Mouse (Mus musculus): ENCODE measurements at regions not wholly inside any gene's neighbourhood (a gene's known extent, or its start where the extent isn't known, plus 50 kb on each side); places are given as distances from the start of the nearest gene placed in this dataset.

DNA sequence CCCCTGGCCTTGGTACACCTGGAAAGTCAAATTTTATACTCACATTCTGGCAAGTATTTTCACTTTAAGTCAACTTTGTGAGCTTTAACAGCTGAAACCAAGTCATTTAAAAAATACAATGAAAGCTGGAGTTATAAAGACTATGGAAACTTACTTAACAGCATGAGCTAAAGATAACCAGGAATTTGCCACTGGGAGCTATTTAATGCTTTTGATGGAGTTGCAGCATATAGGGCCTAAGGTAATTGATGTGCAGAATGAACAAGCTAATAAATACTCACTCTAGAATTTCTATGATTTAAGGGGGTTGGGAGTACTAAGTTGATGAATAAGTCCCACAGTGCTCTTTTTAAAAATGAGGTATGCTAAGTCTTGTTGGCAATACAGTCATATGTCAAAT, 463.5 kb upstream of the Dmac1 start:
- no peak for DNase-seq (ENCODE audit: low spot score in 2 of 2)

DNA sequence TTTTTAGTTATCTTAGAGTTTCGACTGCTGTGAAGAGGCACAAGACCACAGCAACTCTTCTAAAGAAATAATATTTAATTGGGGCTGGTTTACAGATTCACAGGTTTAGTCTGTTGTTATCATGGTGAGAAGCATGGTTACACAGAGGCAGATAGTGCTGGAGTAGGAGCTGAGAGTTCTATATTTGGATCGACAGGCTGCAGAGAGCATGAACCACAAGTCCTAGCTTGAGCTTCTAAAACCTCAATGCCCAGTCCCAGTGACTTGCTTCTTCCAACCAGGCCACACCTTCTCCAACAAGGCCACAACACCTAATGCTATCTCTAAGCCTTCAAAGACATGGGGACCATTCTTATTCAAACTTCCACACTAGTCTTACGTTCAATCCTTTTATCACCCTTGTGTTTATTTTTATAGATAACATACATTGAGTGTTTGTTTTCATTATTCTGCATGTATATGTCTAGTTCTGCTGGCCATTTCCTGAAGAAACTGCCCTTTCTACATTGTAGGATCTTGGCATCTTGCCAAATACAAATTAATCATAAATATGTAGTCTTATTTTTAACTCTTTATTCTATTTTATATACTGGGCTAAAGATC, 452.8 kb upstream of the Dmac1 start:
- no peak for DNase-seq (ENCODE audit: low spot score in 2 of 2)

DNA sequence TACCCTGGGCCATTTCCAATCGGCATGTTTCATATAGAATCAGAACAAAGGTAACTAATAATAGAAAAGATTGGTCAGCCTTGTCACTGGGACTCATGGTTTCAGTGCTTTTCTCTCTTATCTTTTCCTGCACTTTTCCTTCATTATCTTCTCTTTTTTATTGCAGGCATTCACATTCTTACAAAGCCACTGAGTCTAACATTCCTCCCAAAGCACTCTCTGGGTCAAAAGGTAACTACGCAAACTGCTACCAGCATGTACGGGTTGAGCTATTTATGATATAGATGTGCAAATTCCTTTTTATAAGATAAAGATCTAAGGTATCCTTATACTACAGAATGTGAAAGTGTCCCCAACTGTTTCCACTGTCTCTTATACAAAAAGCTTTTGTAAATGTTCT, 436.5 kb upstream of the Dmac1 start:
- no peak for DNase-seq (ENCODE audit: low spot score in 2 of 2)

DNA sequence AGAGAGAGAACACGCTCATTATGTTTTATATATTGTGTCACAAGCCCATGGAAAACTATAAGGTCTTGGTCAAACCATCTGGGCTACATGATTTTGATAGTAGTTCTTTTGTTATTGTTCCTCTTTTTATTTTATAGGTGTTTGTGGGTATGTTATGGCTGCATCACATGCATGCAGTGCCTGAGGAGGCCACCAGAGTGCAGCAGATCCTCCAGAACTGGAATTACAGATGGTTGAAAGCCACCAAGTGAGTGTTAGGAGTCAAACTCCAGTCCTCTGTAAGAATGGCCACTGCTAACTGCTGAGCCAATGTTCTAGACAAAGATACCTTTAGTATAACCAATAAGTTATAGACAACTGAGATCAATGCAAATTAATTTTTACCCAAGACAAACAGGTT, 435.9 kb upstream of the Dmac1 start:
- no peak for DNase-seq (ENCODE audit: low spot score in 2 of 2)

DNA sequence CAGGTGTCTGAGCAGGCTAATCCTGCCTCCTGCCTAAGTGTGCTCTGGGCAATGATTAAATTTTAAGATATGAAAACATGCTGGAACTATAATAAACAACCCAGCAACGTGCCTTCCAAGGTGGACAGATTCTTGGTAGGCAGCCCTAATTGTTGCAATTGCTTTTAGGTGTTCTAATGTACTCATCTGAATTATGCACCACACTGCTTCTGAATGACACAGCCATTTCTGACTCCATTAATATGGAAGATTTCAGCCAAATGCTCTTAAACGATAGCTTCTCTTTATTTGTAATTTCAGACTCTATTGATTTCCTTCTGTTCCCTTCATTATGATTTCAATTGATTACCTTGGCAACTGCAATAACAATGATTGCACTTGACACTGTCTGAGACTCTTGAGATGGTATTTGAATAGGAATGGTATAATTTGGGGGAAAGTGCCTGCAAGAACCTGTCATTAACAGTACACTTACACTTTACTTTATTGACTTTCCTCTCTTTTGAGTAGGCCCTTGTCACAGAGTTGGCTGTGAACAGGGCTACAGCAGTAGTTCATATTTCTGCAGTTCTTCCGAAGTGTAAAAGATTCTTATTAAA, 422.8 kb upstream of the Dmac1 start:
- DNase-seq (ENCODE audit: low spot score in 2 of 2), result no peak

DNA sequence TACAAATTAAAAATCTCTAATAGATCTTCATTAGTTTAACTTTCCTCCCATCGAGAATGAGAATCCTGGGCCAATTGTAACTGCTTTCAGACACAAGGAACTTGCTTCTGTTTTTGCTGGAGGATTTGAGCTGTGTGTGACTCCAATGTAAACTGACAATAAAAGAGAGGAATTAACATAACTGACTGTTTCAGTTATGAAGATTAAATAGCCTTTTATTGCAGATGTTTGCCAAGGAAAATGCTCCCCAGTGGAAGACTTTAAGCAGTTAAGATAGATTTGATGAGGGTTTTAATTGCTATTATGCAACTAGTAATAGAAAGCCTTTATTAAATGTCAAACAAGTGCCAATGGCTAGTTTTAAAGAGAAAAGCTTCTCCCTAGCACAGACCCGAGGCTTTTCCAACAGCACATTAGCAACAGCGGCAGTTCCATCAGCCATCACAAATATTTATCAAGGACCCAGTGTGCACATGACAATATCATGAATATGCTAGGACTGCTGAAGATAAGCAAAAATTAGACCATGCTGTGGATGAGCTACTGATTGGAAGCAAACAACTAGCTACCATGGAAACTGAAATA, 398.6 kb upstream of the Dmac1 start:
- DNase-seq (ENCODE audit: low spot score in 2 of 2), result no peak

DNA sequence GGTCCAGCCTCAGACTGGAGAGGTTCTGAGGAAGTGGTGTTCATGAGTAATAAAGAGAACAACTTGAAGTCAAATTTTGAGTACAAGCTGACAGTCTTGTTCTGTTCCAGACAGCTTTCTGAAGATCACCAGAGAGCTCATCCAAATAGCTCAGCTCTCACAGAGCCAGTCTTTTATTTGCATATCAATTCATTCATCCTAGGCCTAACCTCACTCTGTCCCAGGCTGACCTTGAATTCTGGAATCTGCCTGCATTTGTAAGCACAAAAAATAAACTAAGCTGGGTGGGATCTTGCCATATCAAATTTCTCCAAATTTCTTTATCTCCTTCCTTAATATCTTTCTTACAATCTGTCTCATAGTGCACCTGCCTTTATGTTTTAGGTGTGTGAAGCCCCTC, 362.9 kb upstream of the Dmac1 start:
- DNase-seq (ENCODE audit: low spot score in 2 of 2), result no peak

DNA sequence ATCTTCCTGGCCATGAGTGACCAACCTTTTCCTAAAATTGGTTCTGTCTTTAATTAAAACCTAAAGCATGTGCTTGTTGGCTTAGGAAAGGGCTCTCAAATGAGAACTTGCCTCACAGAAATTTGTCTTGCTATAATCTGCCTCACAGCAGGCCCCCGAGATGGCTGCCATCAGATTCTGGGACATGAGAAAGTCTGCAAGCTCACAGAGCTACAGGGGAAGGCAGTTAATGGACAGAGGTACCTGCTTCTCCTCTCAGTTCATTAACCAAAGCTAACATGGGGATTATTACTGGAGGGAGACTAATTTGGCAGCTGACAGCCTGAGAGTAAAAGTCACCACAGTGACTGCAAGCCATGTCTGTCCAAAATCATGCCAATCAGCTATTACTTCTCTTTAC, 358.5 kb upstream of the Dmac1 start:
- no peak for DNase-seq (ENCODE audit: low spot score in 2 of 2)

DNA sequence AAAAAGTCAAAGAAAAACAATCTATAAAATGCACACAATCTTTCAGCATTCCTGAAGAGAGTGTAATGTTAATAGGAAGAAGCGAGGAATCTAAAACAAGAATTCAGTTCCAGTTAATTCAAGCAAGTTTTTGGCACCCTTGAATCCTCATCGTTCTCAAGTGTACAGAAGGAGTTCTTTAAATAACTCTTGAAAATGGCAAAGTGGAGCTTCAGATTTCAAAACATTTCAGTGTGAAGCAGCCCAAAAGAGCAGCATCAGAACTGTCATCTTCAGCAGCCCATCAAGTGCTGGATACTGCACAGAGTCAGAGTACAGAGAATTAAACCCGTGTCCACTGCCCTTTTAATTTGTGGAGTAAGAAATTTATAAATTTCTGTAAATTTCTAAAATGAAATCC, 311.8 kb upstream of the Dmac1 start:
- peak in 1 of 2 experiments; percentile 57 for DNase-seq (ENCODE audit: low spot score in 2 of 2)

DNA sequence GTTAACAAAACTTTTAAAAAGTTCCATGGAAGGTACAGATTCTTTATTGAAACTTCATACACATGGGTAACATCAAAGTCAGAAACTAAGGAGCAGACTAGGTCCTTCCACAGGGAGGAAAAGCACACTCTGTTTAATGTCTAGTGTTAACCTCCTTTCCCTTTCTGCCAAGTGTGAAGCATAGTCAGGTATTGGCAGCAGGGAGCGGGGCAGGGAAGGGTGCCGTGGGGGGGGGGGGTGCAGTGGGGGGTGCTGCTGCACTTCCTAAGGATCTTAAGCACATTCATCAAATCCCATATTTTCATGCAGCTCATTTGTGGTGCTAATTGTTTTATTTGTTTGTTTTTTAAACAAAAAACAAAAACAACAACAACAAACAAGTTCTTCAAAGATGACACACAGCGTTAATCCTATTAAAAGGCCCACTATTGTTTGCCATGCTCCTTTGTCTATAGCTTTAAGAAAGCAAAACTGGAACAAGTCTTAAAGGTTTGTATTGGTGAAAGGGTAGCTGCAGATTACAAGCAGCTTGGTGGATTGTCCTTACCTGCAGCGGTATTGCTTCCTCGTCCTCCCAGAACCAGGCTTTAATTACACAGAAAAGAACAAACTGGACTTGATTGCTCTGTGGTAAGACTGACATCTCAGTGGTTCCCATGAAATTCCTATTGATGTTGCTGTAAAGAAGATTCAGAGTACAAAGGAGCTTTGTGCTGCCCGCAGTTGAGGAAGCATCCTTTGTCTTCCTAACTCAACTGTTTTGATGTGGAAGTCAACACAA, 310.2 kb upstream of the Dmac1 start:
- no peak for DNase-seq (ENCODE audit: low spot score in 2 of 2)

DNA sequence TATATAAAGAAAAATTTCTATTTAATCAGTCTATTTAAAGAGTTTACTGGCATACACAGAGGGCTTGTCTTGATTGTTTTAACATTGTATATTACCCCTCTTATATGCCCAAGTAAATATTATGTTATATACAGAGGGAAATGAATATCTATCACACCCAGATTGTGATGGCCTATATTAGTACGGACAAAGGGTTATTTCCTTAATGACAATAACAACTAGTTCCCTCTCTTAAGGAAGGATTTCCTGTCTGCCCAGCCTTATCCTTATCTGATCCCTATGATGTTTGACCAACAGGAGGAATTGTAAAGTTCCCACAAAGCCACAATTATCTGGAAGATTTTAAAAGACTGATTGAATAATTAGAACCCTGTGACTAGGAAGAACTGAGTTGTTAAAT, 301.8 kb upstream of the Dmac1 start:
- no peak for DNase-seq (ENCODE audit: low spot score in 2 of 2)

DNA sequence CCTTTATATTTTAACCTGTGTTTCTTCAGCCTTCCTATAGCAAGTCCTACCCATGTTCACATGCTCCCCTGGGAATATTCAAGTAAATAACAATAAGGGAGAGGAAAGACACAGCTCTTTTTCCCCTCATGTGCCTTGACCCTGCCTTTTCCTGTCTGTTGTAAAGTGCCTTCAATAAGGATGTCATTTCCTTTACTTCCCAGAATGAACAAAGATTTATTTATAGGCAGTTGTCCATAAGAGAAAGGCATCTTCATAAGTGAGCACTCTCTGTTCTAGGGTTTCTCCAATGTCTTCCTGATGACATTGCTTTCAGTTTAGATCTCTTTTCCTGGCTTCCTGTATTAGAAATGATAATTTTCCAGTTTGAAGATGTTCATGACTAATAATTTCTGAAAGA, 294.5 kb upstream of the Dmac1 start:
- no peak for DNase-seq (ENCODE audit: low spot score in 2 of 2)

DNA sequence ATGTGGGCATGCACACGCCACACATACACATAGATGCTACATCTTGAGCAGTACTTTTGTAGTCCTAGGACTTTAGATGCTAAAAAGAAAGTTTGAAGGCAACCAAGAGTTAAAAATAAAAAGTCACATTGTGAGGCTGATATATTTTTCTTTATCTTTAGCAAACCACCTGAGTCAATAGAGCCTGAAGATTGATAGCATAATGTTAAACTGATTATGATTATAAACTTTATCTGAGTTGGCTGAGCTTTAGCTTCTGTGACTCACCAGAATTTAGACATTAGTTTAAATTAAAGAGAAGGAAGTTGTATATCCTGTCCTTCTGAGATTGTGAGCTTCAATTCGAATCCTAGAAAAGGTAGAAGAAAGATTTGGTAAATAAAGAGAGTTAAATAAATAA, 289.5 kb upstream of the Dmac1 start:
- DNase-seq (ENCODE audit: low spot score in 2 of 2), result no peak

DNA sequence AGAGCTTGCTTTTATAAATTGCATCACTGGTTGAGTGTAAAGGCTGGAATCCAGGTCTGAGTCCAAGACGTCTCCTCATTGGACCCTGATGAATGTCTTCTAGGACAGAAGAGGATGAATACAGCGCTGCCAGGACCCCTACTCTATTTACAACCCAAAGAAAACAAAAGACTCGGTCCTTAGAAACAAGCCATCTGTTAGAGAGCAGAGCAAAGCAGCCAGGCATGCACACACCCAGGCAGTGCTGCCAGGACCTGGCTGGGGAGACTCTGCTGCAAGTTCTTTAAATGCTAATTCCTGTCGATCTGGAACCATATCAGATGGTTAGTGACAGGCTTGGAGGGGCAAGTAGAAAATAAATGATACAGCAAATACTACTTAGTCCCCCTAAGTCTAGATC, 284.4 kb upstream of the Dmac1 start:
- DNase-seq (ENCODE audit: low spot score in 2 of 2), result no peak

DNA sequence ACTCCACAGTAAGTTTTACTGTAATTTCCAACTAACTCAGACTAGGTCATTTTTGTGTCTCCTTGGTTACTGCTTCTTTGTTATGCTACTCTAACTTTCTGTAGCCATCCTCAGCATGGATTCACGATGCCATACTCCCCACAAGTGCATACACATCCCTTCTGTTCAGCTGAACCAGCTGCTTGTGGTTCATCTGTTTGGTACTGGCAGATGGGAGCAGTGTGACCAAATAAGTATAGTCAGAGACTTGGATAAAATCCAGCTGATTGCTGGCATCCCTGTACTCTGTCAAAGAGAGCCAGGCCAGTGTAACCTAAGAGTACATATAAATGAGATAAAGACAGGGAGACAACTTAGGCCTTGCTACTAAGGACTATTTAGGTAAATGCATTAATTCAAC, 283.7 kb upstream of the Dmac1 start:
- DNase-seq (ENCODE audit: low spot score in 2 of 2), result peak; percentile 12 to 54

DNA sequence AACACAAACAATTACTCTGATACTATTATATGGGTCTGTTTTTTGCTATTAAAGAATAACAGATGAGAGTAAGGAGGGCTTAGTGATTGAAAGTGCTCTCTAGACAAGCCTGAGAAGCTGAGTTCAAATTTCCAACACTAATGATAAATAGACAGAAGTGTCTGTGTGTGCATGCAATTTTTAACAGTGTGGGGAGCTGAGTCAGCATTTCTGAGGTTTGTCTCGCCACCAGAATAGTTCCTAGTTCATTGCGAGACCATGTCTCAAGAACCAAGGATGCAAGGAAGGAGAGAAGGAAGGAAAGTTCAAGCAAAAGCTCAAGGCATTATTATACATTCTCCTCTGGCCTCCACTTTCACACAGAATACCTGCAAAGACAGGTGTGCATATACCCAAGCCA, 259.7 kb upstream of the Dmac1 start:
- no peak for DNase-seq (ENCODE audit: low spot score in 2 of 2)

DNA sequence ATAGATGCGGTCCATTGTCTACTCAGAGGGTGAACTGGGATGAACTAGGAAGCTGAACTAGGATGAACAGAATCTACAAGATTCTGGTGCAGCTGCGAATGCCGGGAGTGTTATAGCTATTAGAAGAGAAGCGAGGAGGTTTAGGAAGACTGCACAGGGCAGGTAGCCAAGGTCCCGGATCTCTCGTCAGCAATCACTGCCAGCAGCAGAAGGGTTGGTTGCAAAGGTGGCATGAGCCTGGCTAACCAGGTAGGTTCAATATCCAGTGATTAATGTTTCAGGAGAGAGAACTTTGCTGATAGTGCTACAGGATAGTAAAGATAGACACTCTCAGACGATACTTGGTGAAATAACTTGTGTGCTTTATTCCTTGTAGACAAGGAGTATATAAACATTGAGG, 257.0 kb upstream of the Dmac1 start:
- DNase-seq (ENCODE audit: low spot score in 2 of 2), result no peak

DNA sequence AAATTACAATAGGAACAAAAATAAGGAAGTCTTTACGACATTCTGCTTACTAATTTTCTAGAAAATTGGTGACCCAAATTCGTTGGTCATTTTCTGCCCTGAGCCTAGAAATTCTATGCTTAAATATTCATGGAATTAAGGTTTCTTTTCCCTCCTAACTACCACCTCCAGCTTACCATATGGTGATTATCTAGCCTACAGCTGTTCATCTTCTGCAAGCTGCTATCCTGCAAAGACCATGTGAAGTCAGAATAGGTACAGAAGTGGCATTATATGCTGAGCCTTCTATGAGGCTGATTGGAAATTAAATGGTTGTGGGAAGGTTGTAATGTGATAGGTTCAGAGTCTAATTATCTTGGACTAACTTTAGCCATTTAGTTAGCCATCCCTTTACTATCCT, 251.5 kb upstream of the Dmac1 start:
- peak in 1 of 2 experiments; percentile 35 for DNase-seq (ENCODE audit: low spot score in 2 of 2)

DNA sequence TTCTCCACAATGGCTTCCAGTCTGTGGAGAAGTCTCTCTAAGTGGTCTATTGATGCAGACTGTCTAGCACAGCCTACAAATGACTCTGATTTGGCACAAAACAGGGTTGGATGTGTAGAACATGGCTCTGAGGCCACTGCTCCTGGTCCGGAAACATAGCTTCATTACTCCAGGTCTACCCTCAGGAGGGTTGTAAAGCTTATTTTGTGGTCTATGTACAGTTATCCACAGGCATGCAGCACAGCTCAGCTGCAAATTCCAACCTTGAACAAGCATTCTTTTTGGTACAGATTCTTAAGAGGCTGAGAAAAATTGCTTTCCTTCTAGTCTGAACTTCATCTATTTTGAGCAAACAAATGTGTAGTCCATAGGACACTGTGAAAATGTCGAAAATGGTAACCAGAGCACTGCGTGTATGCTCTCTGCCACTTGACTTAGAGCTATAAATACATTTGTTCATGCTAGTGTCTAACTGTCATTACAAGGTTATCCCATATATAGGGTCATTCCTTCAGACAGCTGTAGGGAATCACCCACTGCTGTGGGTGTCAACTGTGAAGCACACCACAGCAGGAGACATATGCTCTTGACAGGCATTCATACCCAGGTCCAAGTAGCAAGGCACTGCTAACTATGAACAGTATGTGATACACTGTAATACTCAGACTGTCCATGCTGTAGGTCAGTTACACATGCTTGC, 239.5 kb upstream of the Dmac1 start:
- DNase-seq (ENCODE audit: low spot score in 2 of 2), result peak in 1 of 2 experiments; percentile 7

All from frontal cortex, postnatal 36 days (tissue).